Mouse (Mus musculus) liver, postnatal 0 days (tissue): Measurements from ENCODE around the gene BC024978. TPM values are rescaled to one million over a fixed set of nuclear protein-coding genes. Genes with fewer than 3 reads are reported as not detected.
A peak's percentile ranks its signal among the peaks of the same experiment; 100 is the strongest.

ENCODE experiments used
- ATAC-seq: fragments of 200-750 bp; cut with Nextera tagmentation; 2 replicates; pipeline ENCODE4 v1.8.0; 2017; ENCODE audit warnings: mild to moderate bottlenecking, moderate library complexity
- DNase-seq: peaks from one replicate; pipeline ENCODE4 v3.0.0-alpha.2; 2016
- H3K27ac ChIP-seq: fragments of 300-500 bp; sonication (generic); 2 replicates; pipeline ENCODE4 v1.5.1; 2014; ENCODE audit warnings: antibody characterized with exemption, moderate library complexity, mild to moderate bottlenecking, low read depth
- H3K27me3 ChIP-seq: fragments of 300-500 bp; sonication (generic); 2 replicates; pipeline ENCODE4 v1.6.1; 2014; ENCODE audit warnings: low read length, control low read depth, mixed read lengths; ENCODE audit not compliant: insufficient read depth
- H3K36me3 ChIP-seq: fragments of 300-500 bp; sonication (generic); replicated peaks from 2 replicates; pipeline ENCODE4 v1.6.1; 2014; ENCODE audit warnings: mild to moderate bottlenecking, control low read depth, low read length, moderate library complexity, mixed read lengths; ENCODE audit not compliant: insufficient read depth
- H3K4me1 ChIP-seq: fragments of 300-500 bp; sonication (generic); 2 replicates; pipeline ENCODE4 v1.6.1; 2014; ENCODE audit warnings: antibody characterized with exemption, mild to moderate bottlenecking, control low read depth; ENCODE audit not compliant: insufficient read depth
- H3K4me2 ChIP-seq: fragments of 300-500 bp; sonication (generic); 2 replicates; pipeline ENCODE4 v1.6.1; 2014; ENCODE audit warnings: low read depth, mild to moderate bottlenecking, low read length, moderate library complexity, mixed read lengths
- H3K4me3 ChIP-seq: fragments of 300-500 bp; sonication (generic); 2 replicates; pipeline ENCODE4 v1.5.1; 2014; ENCODE audit warnings: low read depth, low read length
- H3K9ac ChIP-seq: fragments of 300-500 bp; sonication (generic); replicated peaks from 2 replicates; pipeline ENCODE4 v1.6.1; 2014; ENCODE audit warnings: mild to moderate bottlenecking, moderate library complexity
- H3K9me3 ChIP-seq: fragments of 300-500 bp; sonication (generic); 2 replicates; pipeline ENCODE4 v1.6.1; 2016; ENCODE audit warnings: mild to moderate bottlenecking, control low read depth, low read length, mixed read lengths
- CTCF ChIP-seq: sonication (generic); IDR thresholded peaks from 2 replicates; pipeline ENCODE4 v1.5.1; 2016; ENCODE audit warnings: antibody characterized with exemption, low read depth
- EP300 ChIP-seq: IDR thresholded peaks from 2 replicates; pipeline ENCODE4 v1.6.1; 2016; ENCODE audit warnings: antibody characterized with exemption, low read depth, mild to moderate bottlenecking
- WGBS: fragments of 180-500 bp; shearing (Covaris S2); extraction: QIAGEN DNeasy Blood & Tissue Kit; methylation state at CpG from one replicate; pipeline ENCODE4 v1.1.7; 2014; ENCODE audit not compliant: insufficient replicate concordance; 5-methylcytosine and 5-hydroxymethylcytosine counted together
- polyA plus RNA-seq: library from polyadenylated mRNA; unstranded; fragments of >200 nt; fragmentation: Nextera tagmentation; extraction: Ambion mirVana; gene quantifications from 2 replicates; pipeline ENCODE4 v1.2.1, GENCODE M21; 2015

Gene BC024978
- polyA plus RNA-seq, 1 experiment from 2014 or later = 1.00 TPM

- peaks cover 38% of the 10 kb centered on the region for H3K4me1 ChIP-seq
- 11% methylated on average over 10 of the region's 10 CpGs for WGBS
- peak; percentile 31 for DNase-seq
- H3K36me3 ChIP-seq = no peaks in the 10 kb centered on the region
- no peak for TF ChIP-seq CTCF
- TF ChIP-seq EP300 = no peak
- H3K27ac ChIP-seq = peak overlapping the region; percentile 94
- H3K4me3 ChIP-seq = peak overlapping the region; percentile 91
- no peaks in the 10 kb centered on the region for H3K9me3 ChIP-seq
- H3K27me3 ChIP-seq = no peaks in the 10 kb centered on the region
- H3K9ac ChIP-seq = peak overlapping the region; percentile 88
- 0 out of 2 replicates have a peak, but pooled peaks have one; percentile 2 for ATAC-seq
- peak overlapping the region; percentile 98 for H3K4me2 ChIP-seq
These were observed 32.1 kb downstream of the BC024978 start for GRCm38 (mm10) chr7:27227676-27228075.

DNA sequence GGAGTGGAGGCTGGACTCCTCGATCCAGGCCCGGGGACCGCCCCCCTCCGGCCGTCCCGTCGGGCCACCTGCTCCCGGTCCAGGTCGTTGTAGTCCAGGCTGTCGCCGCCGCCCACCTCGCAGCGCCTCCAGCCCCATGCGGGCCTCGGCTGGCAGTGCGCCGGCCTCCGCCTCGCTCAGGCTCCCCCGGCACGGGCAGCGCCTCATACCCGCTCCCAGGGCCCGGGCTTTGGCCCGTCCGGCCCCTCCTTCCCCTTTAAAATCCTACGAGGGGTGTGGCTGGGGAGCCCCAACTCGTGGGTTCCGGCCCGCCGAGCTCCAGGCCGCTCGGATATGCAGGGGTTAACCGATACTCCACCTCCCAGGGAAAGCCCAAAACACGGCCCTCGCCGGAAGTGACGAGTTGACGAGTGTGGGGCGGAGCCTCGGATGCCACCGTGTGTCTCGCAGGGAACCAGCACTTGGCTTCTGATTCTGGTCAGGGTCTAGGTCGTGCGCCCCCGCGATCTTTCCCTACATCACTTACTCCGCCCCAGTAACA, 32.8 kb downstream of the BC024978 start, which contains the start of gene Itpkc:
Itpkc (minus strand) TSS at position 381 of the 541 bp plus-strand sequence.
- TF ChIP-seq EP300 (no peak), CTCF (peak; percentile 11; the same call in 1 of the 2 replicates)
- DNase-seq = peak; percentile 96
- peak within 1 kb of the TSS; percentile 88 for H3K9ac ChIP-seq
- peaks cover 34% of the 10 kb centered on the region for H3K4me1 ChIP-seq
- under 1% methylated on average over 49 of the region's 49 CpGs for WGBS
- peak within 1 kb of the TSS; percentile 94 for H3K27ac ChIP-seq
- ATAC-seq = peak; percentile 86
- H3K4me3 ChIP-seq = peak within 1 kb of the TSS; percentile 91
- peak within 1 kb of the TSS; percentile 98 for H3K4me2 ChIP-seq
- no peaks in the 10 kb centered on the region for H3K36me3 ChIP-seq
- no peaks in the 10 kb centered on the region for H3K27me3 ChIP-seq
- no peaks in the 10 kb centered on the region for H3K9me3 ChIP-seq

DNA sequence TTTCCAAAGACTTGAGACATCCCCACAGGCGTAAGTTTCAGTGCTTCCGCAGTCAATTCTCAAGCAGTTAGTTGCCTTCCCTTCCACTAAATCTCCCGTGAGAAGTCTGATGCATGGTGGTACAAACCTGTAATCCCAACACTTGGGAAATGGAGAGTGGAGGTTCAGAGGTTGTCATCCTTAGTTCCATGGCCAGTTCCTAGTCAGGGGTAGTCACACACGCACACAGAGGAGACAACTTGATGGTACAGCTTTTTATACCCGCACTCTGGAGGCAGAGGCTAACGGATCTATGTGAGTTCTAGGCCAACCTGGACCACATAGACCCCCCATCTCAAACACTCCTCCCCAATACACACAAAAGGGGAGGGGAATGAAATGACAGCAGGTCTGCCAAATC, 33.3 kb downstream of the BC024978 start:
- H3K4me1 ChIP-seq = peaks cover 39% of the 10 kb centered on the region
- peak overlapping the region; percentile 91 for H3K4me3 ChIP-seq
- no peak for DNase-seq
- no peaks in the 10 kb centered on the region for H3K27me3 ChIP-seq
- no peak for ATAC-seq
- peak overlapping the region; percentile 98 for H3K4me2 ChIP-seq
- H3K27ac ChIP-seq = peak overlapping the region; percentile 94
- H3K9me3 ChIP-seq = no peaks in the 10 kb centered on the region
- 11% methylated on average over 6 of the region's 6 CpGs for WGBS
- no peak for TF ChIP-seq CTCF
- H3K9ac ChIP-seq = peak overlapping the region; percentile 88
- H3K36me3 ChIP-seq = no peaks in the 10 kb centered on the region

GRCm38 (mm10) chr7:27230781-27231180, 35.2 kb downstream of the BC024978 start:
- no peaks in the 10 kb centered on the region for H3K9me3 ChIP-seq
- H3K9ac ChIP-seq = no peak overlapping the region
- H3K4me3 ChIP-seq = no peak overlapping the region
- TF ChIP-seq EP300 = no peak
- TF ChIP-seq CTCF = peak; percentile 58
- H3K36me3 ChIP-seq = no peaks in the 10 kb centered on the region
- H3K4me1 ChIP-seq = peaks cover 29% of the 10 kb centered on the region
- ATAC-seq (no peak), DNase-seq (peak; percentile 41)
- H3K27me3 ChIP-seq = no peaks in the 10 kb centered on the region
- 72% methylated on average over 4 of the region's 4 CpGs for WGBS
- H3K27ac ChIP-seq = no peak overlapping the region
- no peak overlapping the region for H3K4me2 ChIP-seq

- Histone ChIP-seq H3K36me3 (no peaks in the 10 kb centered on the region), H3K4me3 (no peak overlapping the region), H3K9me3 (no peaks in the 10 kb centered on the region), H3K9ac (no peak overlapping the region), H3K4me1 (peaks cover 19% of the 10 kb centered on the region), H3K27ac (no peak overlapping the region), H3K27me3 (no peaks in the 10 kb centered on the region), H3K4me2 (no peak overlapping the region)
- WGBS = 73% methylated on average over 7 of the region's 7 CpGs
- no peak for TF ChIP-seq CTCF
- peak; percentile 61 for TF ChIP-seq EP300
- no peak for ATAC-seq
- DNase-seq = no peak
These were observed 36.2 kb downstream of the BC024978 start for GRCm38 (mm10) chr7:27231693-27232331.

DNA sequence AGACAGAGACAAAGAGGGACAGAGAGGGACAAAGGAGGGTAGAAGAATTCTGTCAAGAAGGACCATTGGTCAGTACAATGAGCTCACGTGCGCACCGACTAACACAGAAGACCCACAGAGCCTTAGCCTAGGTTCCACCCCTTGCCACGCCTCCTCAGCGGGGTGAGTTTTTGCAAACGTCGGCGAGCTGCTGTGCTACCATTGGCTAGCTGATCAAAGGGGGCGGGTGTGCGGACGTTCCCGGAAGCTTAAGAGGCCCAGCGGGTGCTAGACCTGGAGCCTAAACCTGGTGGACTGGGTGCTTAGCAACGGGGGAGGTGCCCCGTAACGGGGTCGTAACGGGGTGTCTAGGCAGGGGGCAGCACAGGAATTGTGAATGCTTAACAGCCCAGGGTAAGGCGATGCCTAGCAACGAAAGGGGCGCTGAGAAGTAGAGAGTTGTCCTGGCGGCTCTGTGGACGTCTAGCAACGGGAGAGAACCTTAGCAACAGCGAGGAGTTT, 37.2 kb downstream of the BC024978 start, which contains the start of gene Coq8b:
Coq8b (plus strand) TSS at position 243 of the 501 bp plus-strand sequence.
- H3K27ac ChIP-seq = peak within 1 kb of the TSS; percentile 58; the same call in 1 of the 2 replicates
- ATAC-seq = peak; percentile 81
- under 1% methylated on average over 25 of the region's 25 CpGs for WGBS

More for the DNA sequence above, 37.2 kb downstream of the BC024978 start, which contains the start of gene Coq8b:
- Histone ChIP-seq H3K27me3 (no peaks in the 10 kb centered on the region), H3K9ac (peak within 1 kb of the TSS; percentile 59), H3K4me1 (peaks cover 9% of the 10 kb centered on the region), H3K4me2 (peak within 1 kb of the TSS; percentile 68), H3K9me3 (no peaks in the 10 kb centered on the region), H3K36me3 (no peaks in the 10 kb centered on the region), H3K4me3 (peak within 1 kb of the TSS; percentile 66)
- peak; percentile 95 for DNase-seq
- TF ChIP-seq CTCF (peak; percentile 28; the same call in 1 of the 2 replicates), EP300 (no peak)
